Mouse (Mus musculus) MEL (cell line): ENCODE measurements around the gene Ptpn11.

ENCODE experiments used
- CTCF ChIP-seq, 3 experiments: IDR thresholded peaks in 2 of 3; conservative IDR thresholded peaks in 1 of 3; 2 replicates each; pipeline ENCODE4 v1.5.1; 2011 to 2012; ENCODE audit warnings: low read length in 3 of 3, low read depth in 2 of 3, mild to moderate bottlenecking in 2 of 3, improper control_type of control experiment in 1 of 3, inconsistent platforms in 1 of 3, mixed read lengths in 1 of 3, moderate library complexity in 1 of 3; ENCODE audit not compliant: control insufficient read depth in 1 of 3, insufficient read depth in 1 of 3, poor library complexity in 1 of 3, severe bottlenecking in 1 of 3
- MAFK ChIP-seq: IDR thresholded peaks from 2 replicates; pipeline ENCODE4 v1.6.1; 2011; ENCODE audit warnings: low read depth, mild to moderate bottlenecking, low read length, improper control_type of control experiment, borderline replicate concordance
- MAX ChIP-seq: IDR thresholded peaks from 2 replicates; pipeline ENCODE4 v1.6.1; 2011; ENCODE audit warnings: low read length, improper control_type of control experiment
- MAZ ChIP-seq: IDR thresholded peaks from 2 replicates; pipeline ENCODE4 v1.6.1; 2012; ENCODE audit warnings: low read depth, mild to moderate bottlenecking, inconsistent platforms, low read length, improper control_type of control experiment
- MXI1 ChIP-seq: IDR thresholded peaks from 2 replicates; pipeline ENCODE4 v1.6.1; 2011; ENCODE audit warnings: mild to moderate bottlenecking, low read depth, low read length, improper control_type of control experiment
- NRF1 ChIP-seq: IDR thresholded peaks from 2 replicates; pipeline ENCODE4 v1.6.1; 2014; ENCODE audit warnings: low read depth, mild to moderate bottlenecking, inconsistent platforms, low read length, improper control_type of control experiment, moderate library complexity; ENCODE audit not compliant: poor library complexity, insufficient read depth, severe bottlenecking
- POLR2A ChIP-seq, 2 experiments: IDR thresholded peaks; 2 replicates each; pipeline ENCODE4 v1.6.1; 2011 to 2012; ENCODE audit warnings: low read length in 2 of 2, mild to moderate bottlenecking in 2 of 2, control low read depth in 1 of 2, improper control_type of control experiment in 1 of 2, low read depth in 1 of 2, moderate library complexity in 1 of 2; ENCODE audit not compliant: control insufficient read depth in 1 of 2, insufficient read depth in 1 of 2, poor library complexity in 1 of 2
- SMC3 ChIP-seq: IDR thresholded peaks from 2 replicates; pipeline ENCODE4 v1.6.1; 2011; ENCODE audit warnings: low read depth, low read length, improper control_type of control experiment
- TBP ChIP-seq: IDR thresholded peaks from 2 replicates; pipeline ENCODE4 v1.8.0; 2011; ENCODE audit warnings: low read depth, low read length, improper control_type of control experiment
- UBTF ChIP-seq: IDR thresholded peaks from 2 replicates; pipeline ENCODE4 v1.6.1; 2012; ENCODE audit warnings: low read depth, mild to moderate bottlenecking, inconsistent platforms, low read length, improper control_type of control experiment, moderate library complexity, borderline replicate concordance; ENCODE audit not compliant: insufficient read depth
- USF1 ChIP-seq: IDR thresholded peaks from 2 replicates; pipeline ENCODE4 v1.6.1; 2014; ENCODE audit warnings: low read depth, mild to moderate bottlenecking, inconsistent platforms, low read length, improper control_type of control experiment, moderate library complexity

GRCm38 (mm10) chr5:121232789-121233188 is 41.6 kb upstream of the Ptpn11 start:
- TF ChIP-seq MXI1, result no peak
- no peak for TF ChIP-seq NRF1
- no peak for TF ChIP-seq MAFK
- no peak for TF ChIP-seq SMC3
- peak in 2 of 3 experiments; percentile 17 to 19; a peak in 2 of 6 replicates for TF ChIP-seq CTCF (IDR thresholded peaks at IDR 0.05 in 2 of 3, conservative IDR thresholded peaks at IDR 0.05 in 1 of 3; ENCODE audit: control insufficient read depth in 1 of 3, insufficient read depth in 1 of 3, low read depth in 2 of 3, low read length in 3 of 3, poor library complexity in 1 of 3, severe bottlenecking in 1 of 3)
- TF ChIP-seq MAX, result no peak
- no peak for TF ChIP-seq TBP
- TF ChIP-seq USF1, result no peak
- no peak for TF ChIP-seq UBTF
- no peak for TF ChIP-seq POLR2A (IDR thresholded peaks at IDR 0.05; ENCODE audit: control insufficient read depth in 1 of 2, insufficient read depth in 1 of 2, low read depth in 1 of 2, low read length in 2 of 2, poor library complexity in 1 of 2)
- TF ChIP-seq MAZ, result no peak
